In the genomic region with DNA sequence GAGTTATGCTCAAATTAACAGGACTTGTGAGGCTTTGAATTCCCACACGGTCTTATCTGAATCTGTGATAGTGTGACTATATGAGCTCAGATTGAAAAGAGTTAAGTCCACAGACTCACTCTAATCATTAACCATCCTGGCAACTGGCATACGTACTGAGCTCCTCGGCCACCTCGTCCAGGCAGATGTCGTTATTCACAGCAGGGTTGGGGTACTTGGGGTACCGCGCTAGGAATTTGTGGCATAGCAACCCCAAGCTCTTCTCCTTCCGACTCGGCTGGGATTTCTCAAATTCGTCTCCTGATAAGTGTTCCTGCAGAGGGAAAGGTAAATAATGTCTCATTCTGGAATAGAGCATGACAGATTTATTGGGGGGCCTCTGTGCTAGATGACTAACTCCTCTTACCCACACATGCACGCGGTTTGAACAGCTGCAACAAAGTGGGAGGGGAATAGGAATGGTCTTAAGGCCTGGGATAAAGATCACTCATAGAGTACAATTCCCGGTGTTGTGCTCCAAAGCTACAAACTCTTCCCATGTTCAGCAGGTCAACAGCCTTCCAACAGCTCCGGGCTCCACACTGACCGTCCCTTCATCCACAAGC, we compare ENCODE assay signal across 20 mouse cellular contexts. TPM values are rescaled to one million over a fixed set of nuclear protein-coding genes. Genes with fewer than 3 reads are reported as not detected.
A peak's percentile ranks its signal among the peaks of the same experiment; 100 is the strongest.
DNase-seq lines count a peak whose midpoint lies in the region; ATAC-seq lines count a peak whose summit lies in the region.
"Had no signal": no experiment of that assay in that cellular context is flagged by ENCODE, and none has a peak within 500 bp of the region (broad histone marks: within the 10 kb centered on the region; RNA-seq: fewer than 3 reads in every experiment).

No protein-coding gene starts in this region.

- H3K9me3 ChIP-seq in kidney, embryonic 15.5 days (replicated peaks) = no peaks in the 10 kb centered on the region
- H3K9me3 ChIP-seq in limb, embryonic 13.5 days = no peaks in the 10 kb centered on the region
- no peaks in the 10 kb centered on the region for H3K9me3 ChIP-seq in stomach, embryonic 14.5 days (ENCODE audit: control insufficient read depth, low read depth, low read length)
- H3K9me3 ChIP-seq: G1E; midbrain, embryonic 10.5 days; neural tube, embryonic 15.5 days had no signal

- peak overlapping the region; percentile 4; the same call in 1 of the 2 replicates for H3K4me3 ChIP-seq in kidney, embryonic 15.5 days (replicated peaks)
- no peak overlapping the region for H3K4me3 ChIP-seq in limb, embryonic 13.5 days
- H3K4me3 ChIP-seq in stomach, embryonic 14.5 days (ENCODE audit: low read depth, low read length) = no peak overlapping the region
- H3K4me3 ChIP-seq: midbrain, embryonic 10.5 days; neural tube, embryonic 15.5 days had no signal

- no peak overlapping the region for H3K9ac ChIP-seq in kidney, embryonic 15.5 days
- H3K9ac ChIP-seq in limb, embryonic 13.5 days = no peak overlapping the region
- H3K9ac ChIP-seq in stomach, embryonic 14.5 days (replicated peaks; ENCODE audit: low read depth, low read length) = no peak overlapping the region
- H3K9ac ChIP-seq: neural tube, embryonic 15.5 days had no signal

- DNase-seq in kidney, postnatal 14 days = no peak
- DNase-seq in brain, adult 2 months (ENCODE audit: low read depth, low spot score) = peak; percentile 27
- no peak for DNase-seq in thymus, postnatal 25 days
- no peak for DNase-seq in left cerebral cortex, adult 18-20 months (ENCODE audit: low spot score in 2 of 2)
- DNase-seq: adrenal gland, adult 8-10 months; cerebellum, adult 8-10 months; gastrocnemius, postnatal 14 days; heart, postnatal 36 days; kidney, postnatal 4 days; lung, postnatal 14 days had no signal

- H3K36me3 ChIP-seq in kidney, embryonic 15.5 days = peaks cover 54% of the 10 kb centered on the region
- H3K36me3 ChIP-seq in limb, embryonic 13.5 days = peaks cover 45% of the 10 kb centered on the region
- H3K36me3 ChIP-seq in stomach, embryonic 14.5 days (ENCODE audit: control insufficient read depth, insufficient read depth, low read length) = peaks cover 36% of the 10 kb centered on the region
- H3K36me3 ChIP-seq: neural tube, embryonic 15.5 days had no signal

- WGBS in kidney, embryonic 15.5 days = 39% methylated on average over 15 of the region's 15 CpGs
- 66% methylated on average over 15 of the region's 15 CpGs for WGBS in limb, embryonic 13.5 days
- WGBS in stomach, embryonic 14.5 days = 35% methylated on average over 15 of the region's 15 CpGs

- peak overlapping the region; percentile 20; the same call in 1 of the 2 replicates for H3K27ac ChIP-seq in kidney, embryonic 15.5 days
- peak overlapping the region; percentile 28; the same call in 1 of the 2 replicates for H3K27ac ChIP-seq in limb, embryonic 13.5 days
- peak overlapping the region; percentile 45; the same call in 1 of the 2 replicates for H3K27ac ChIP-seq in stomach, embryonic 14.5 days (ENCODE audit: low read length)
- H3K27ac ChIP-seq: hindbrain, postnatal 0 days; midbrain, embryonic 10.5 days; neural tube, embryonic 15.5 days had no signal

- no peak for ATAC-seq in kidney, embryonic 15.5 days (replicated peaks; ENCODE audit: low FRiP score)
- ATAC-seq in limb, embryonic 13.5 days (ENCODE audit: low FRiP score, low read depth) = no peak
- no peak for ATAC-seq in stomach, embryonic 14.5 days (ENCODE audit: insufficient number of reproducible peaks, insufficient read depth, low FRiP score, low read depth)
- ATAC-seq: hindbrain, postnatal 0 days had no signal

- H3K4me1 ChIP-seq in kidney, embryonic 15.5 days = peaks cover 39% of the 10 kb centered on the region
- H3K4me1 ChIP-seq in limb, embryonic 13.5 days = peaks cover 33% of the 10 kb centered on the region
- H3K4me1 ChIP-seq in stomach, embryonic 14.5 days (ENCODE audit: control insufficient read depth, insufficient read depth, low read length) = peaks cover 13% of the 10 kb centered on the region

- H3K4me2 ChIP-seq in kidney, embryonic 15.5 days = peak overlapping the region; percentile 38
- no peak overlapping the region for H3K4me2 ChIP-seq in limb, embryonic 13.5 days (replicated peaks)
- no peak overlapping the region; the same call in 1 of the 2 replicates for H3K4me2 ChIP-seq in stomach, embryonic 14.5 days (replicated peaks; ENCODE audit: low read depth, low read length)
- H3K4me2 ChIP-seq: neural tube, embryonic 15.5 days had no signal

- H3K27me3 ChIP-seq in kidney, embryonic 15.5 days = 0 out of 2 replicates have a peak, but pooled peaks cover 1% of the 10 kb centered on the region
- H3K27me3 ChIP-seq in limb, embryonic 13.5 days = peaks cover 7% of the 10 kb centered on the region
- H3K27me3 ChIP-seq in stomach, embryonic 14.5 days (ENCODE audit: control insufficient read depth, insufficient read depth, low read length) = no peaks in the 10 kb centered on the region

RNA-seq across cellular contexts. Expression of a gene that starts 3.5 kb away (rescaled TPM):
- 22.8 and 22.9 TPM in 2 replicates for polyA plus RNA-seq in kidney, embryonic 15.5 days (2015; fragmentation: Nextera tagmentation; extraction: Ambion mirVana)
- polyA plus RNA-seq in limb, embryonic 13.5 days (2015; fragmentation: Nextera tagmentation; extraction: Ambion mirVana) = 15.9 and 17.2 TPM in 2 replicates
- 23.6 and 25.5 TPM in 2 replicates for polyA plus RNA-seq in stomach, embryonic 14.5 days (2014; fragmentation: Nextera tagmentation; extraction: Ambion mirVana)
- under 1 TPM; 0.28 TPM for total RNA-seq in left cerebral cortex, adult 18-20 months (2021)

RNA-seq across cellular contexts. Expression of a gene that starts 30.1 kb away (rescaled TPM):
- 4.9 and 11.3 TPM in 2 replicates for polyA plus RNA-seq in kidney, embryonic 15.5 days (2015; fragmentation: Nextera tagmentation; extraction: Ambion mirVana)
- 27.6 and 27.8 TPM in 2 replicates for polyA plus RNA-seq in limb, embryonic 13.5 days (2015; fragmentation: Nextera tagmentation; extraction: Ambion mirVana)
- polyA plus RNA-seq in stomach, embryonic 14.5 days (2014; fragmentation: Nextera tagmentation; extraction: Ambion mirVana) = 0.29 and 0.41 TPM in 2 replicates
- total RNA-seq in left cerebral cortex, adult 18-20 months (2021) = not detected
- total RNA-seq: adrenal gland, adult 8-10 months; G1E; hindbrain, postnatal 0 days; layer of hippocampus, postnatal 14 days; left cerebral cortex, postnatal 36 days had no signal
- polyA plus RNA-seq: G1E; hindbrain, postnatal 0 days; urinary bladder, adult 2 months had no signal

RNA-seq across cellular contexts. Expression of a gene that starts 30.6 kb away (rescaled TPM):
- 27.0 and 28.8 TPM in 2 replicates for polyA plus RNA-seq in kidney, embryonic 15.5 days (2015; fragmentation: Nextera tagmentation; extraction: Ambion mirVana)
- 14.6 and 17.4 TPM in 2 replicates for polyA plus RNA-seq in limb, embryonic 13.5 days (2015; fragmentation: Nextera tagmentation; extraction: Ambion mirVana)
- 32.2 and 41.1 TPM in 2 replicates for polyA plus RNA-seq in stomach, embryonic 14.5 days (2014; fragmentation: Nextera tagmentation; extraction: Ambion mirVana)
- total RNA-seq in left cerebral cortex, adult 18-20 months (2021) = 10 to 100 TPM; 71.1 to 81.0 TPM
- polyA plus RNA-seq: G1E had no signal
